10 mouse cellular contexts compared by ENCODE assay signal in genomic region chr11:98588833-98589281, GRCm38 (mm10). TPM values are rescaled to one million over a fixed set of nuclear protein-coding genes. Genes with fewer than 3 reads are reported as not detected.
A peak's percentile ranks its signal among the peaks of the same experiment; 100 is the strongest.
DNase-seq lines count a peak whose midpoint lies in the region; ATAC-seq and TF ChIP-seq lines count a peak whose summit lies in the region.
"Had no signal": no experiment of that assay in that cellular context is flagged by ENCODE, and none has a peak within 500 bp of the region (broad histone marks: within the 10 kb centered on the region; RNA-seq: fewer than 3 reads in every experiment).

No protein-coding gene starts in this region.

- peak overlapping the region; percentile 87; the same call in 1 of the 2 replicates for H3K27ac ChIP-seq in kidney, adult 2 months (ENCODE audit: insufficient read depth, low read depth, low read length)
- no peak overlapping the region for H3K27ac ChIP-seq in embryonic facial prominence, embryonic 14.5 days (replicated peaks; ENCODE audit: low read depth, low read length)
- H3K27ac ChIP-seq in limb, embryonic 14.5 days (replicated peaks; ENCODE audit: low read depth, low read length) = no peak overlapping the region
- H3K27ac ChIP-seq in layer of hippocampus, adult 2 months = no peak overlapping the region

- no peaks in the 10 kb centered on the region for H3K36me3 ChIP-seq in kidney, adult 2 months (ENCODE audit: control insufficient read depth, insufficient read depth, low read length)
- H3K36me3 ChIP-seq in E14TG2a.4 (ENCODE audit: insufficient read depth, low read length) = peaks cover 14% of the 10 kb centered on the region
- H3K36me3 ChIP-seq in embryonic facial prominence, embryonic 14.5 days (ENCODE audit: control insufficient read depth, insufficient read depth, low read length) = no peaks in the 10 kb centered on the region
- no peaks in the 10 kb centered on the region for H3K36me3 ChIP-seq in limb, embryonic 14.5 days (ENCODE audit: control insufficient read depth, insufficient read depth, low read length)

- H3K9ac ChIP-seq in embryonic facial prominence, embryonic 14.5 days (ENCODE audit: low read depth, low read length) = no peak overlapping the region
- no peak overlapping the region for H3K9ac ChIP-seq in limb, embryonic 14.5 days (ENCODE audit: low read depth, low read length, severe bottlenecking)

- no peak for TF ChIP-seq POLR2A in kidney, adult 2 months (IDR thresholded peaks at IDR 0.05; ENCODE audit: low read depth, low read length)
- no peak for TF ChIP-seq POLR2A in limb, embryonic 14.5 days (IDR thresholded peaks at IDR 0.05; ENCODE audit: borderline replicate concordance, extremely low read depth, insufficient read depth, insufficient read length)

- no peak overlapping the region for H3K4me3 ChIP-seq in kidney, adult 2 months (ENCODE audit: insufficient read depth, low read depth, low read length)
- 0 out of 2 replicates have a peak overlapping the region, but pooled peaks have one; percentile 71 for H3K4me3 ChIP-seq in E14TG2a.4 (replicated peaks; ENCODE audit: low read length)
- 0 out of 2 replicates have a peak overlapping the region, but pooled peaks have one; percentile 94 for H3K4me3 ChIP-seq in embryonic facial prominence, embryonic 14.5 days (ENCODE audit: low read depth, low read length)
- 0 out of 2 replicates have a peak overlapping the region, but pooled peaks have one; percentile 73 for H3K4me3 ChIP-seq in limb, embryonic 14.5 days (replicated peaks; ENCODE audit: low read length)
- no peak overlapping the region for H3K4me3 ChIP-seq in layer of hippocampus, adult 2 months

- no peak for ATAC-seq in embryonic facial prominence, embryonic 14.5 days (ENCODE audit: low read depth)
- no peak for ATAC-seq in limb, embryonic 14.5 days (ENCODE audit: low FRiP score, low read depth)

- H3K4me1 ChIP-seq in kidney, adult 2 months (ENCODE audit: control insufficient read depth, insufficient read depth, low read length) = peaks cover 9% of the 10 kb centered on the region; the same call in 1 of the 2 replicates
- peaks cover 63% of the 10 kb centered on the region for H3K4me1 ChIP-seq in E14TG2a.4 (replicated peaks; ENCODE audit: low read depth, low read length)
- peaks cover 28% of the 10 kb centered on the region for H3K4me1 ChIP-seq in embryonic facial prominence, embryonic 14.5 days (ENCODE audit: control insufficient read depth, insufficient read depth, low read length)
- peaks cover 20% of the 10 kb centered on the region for H3K4me1 ChIP-seq in limb, embryonic 14.5 days (ENCODE audit: control insufficient read depth, insufficient read depth, low read length)

- no peak for TF ChIP-seq CTCF in kidney, adult 2 months (conservative IDR thresholded peaks at IDR 0.05; ENCODE audit: insufficient read depth, insufficient read length, low read depth, low read length)
- no peak for TF ChIP-seq CTCF in E14TG2a.4 (conservative IDR thresholded peaks at IDR 0.05; ENCODE audit: low read length)
- no peak for TF ChIP-seq CTCF in layer of hippocampus, adult 2 months (conservative IDR thresholded peaks at IDR 0.05)

- 42% methylated on average over 6 of the region's 6 CpGs for WGBS in kidney, adult 2 months
- WGBS in embryonic facial prominence, embryonic 14.5 days = 53% methylated on average over 6 of the region's 6 CpGs
- 71% methylated on average over 6 of the region's 6 CpGs for WGBS in limb, embryonic 14.5 days

- DNase-seq in kidney, adult 2 months = peak; percentile 33
- DNase-seq in kidney, postnatal 25 days = no peak
- DNase-seq in embryonic facial prominence, embryonic 14.5 days (ENCODE audit: low spot score) = peak; percentile 26
- DNase-seq in limb, embryonic 14.5 days (ENCODE audit: low spot score) = no peak
- no peak for DNase-seq in layer of hippocampus, adult 18-20 months (ENCODE audit: low spot score in 2 of 2)
- no peak for DNase-seq in c-Kit-positive CD71-positive TER-119-positive erythroid progenitor cells, embryonic 14.5 days (ENCODE audit: low spot score)
- DNase-seq in layer of hippocampus, adult 2 months (ENCODE audit: low spot score in 2 of 2) = no peak

- H3K4me2 ChIP-seq in embryonic facial prominence, embryonic 14.5 days (ENCODE audit: low read depth, low read length) = peak overlapping the region; percentile 91
- H3K4me2 ChIP-seq in limb, embryonic 14.5 days (replicated peaks; ENCODE audit: low read depth, low read length, severe bottlenecking) = peak overlapping the region; percentile 68

- H3K27me3 ChIP-seq in kidney, adult 2 months (replicated peaks; ENCODE audit: control insufficient read depth, insufficient read depth, low read length) = no peaks in the 10 kb centered on the region
- peaks cover 13% of the 10 kb centered on the region for H3K27me3 ChIP-seq in E14TG2a.4 (ENCODE audit: insufficient read depth, low read length)
- H3K27me3 ChIP-seq in embryonic facial prominence, embryonic 14.5 days (replicated peaks; ENCODE audit: control insufficient read depth, insufficient read depth, low read length) = no peaks in the 10 kb centered on the region; the same call in 1 of the 2 replicates
- H3K27me3 ChIP-seq in limb, embryonic 14.5 days (ENCODE audit: control insufficient read depth, insufficient read depth, low read length) = no peaks in the 10 kb centered on the region

- H3K9me3 ChIP-seq in E14TG2a.4 (ENCODE audit: low read length) = no peaks in the 10 kb centered on the region
- H3K9me3 ChIP-seq in embryonic facial prominence, embryonic 14.5 days (ENCODE audit: control insufficient read depth, low read length) = no peaks in the 10 kb centered on the region
- no peaks in the 10 kb centered on the region for H3K9me3 ChIP-seq in limb, embryonic 14.5 days (ENCODE audit: control insufficient read depth, low read length)

RNA-seq across cellular contexts. Expression of gene Ormdl3, which starts 1.7 kb away (rescaled TPM):
- polyA plus RNA-seq in kidney, adult 2 months (2012; rRNA removed) = 57.2 and 60.2 TPM in 2 replicates
- 12.6 and 13.6 TPM in 2 replicates for polyA plus RNA-seq in embryonic facial prominence, embryonic 14.5 days (2014; fragmentation: Nextera tagmentation; extraction: Ambion mirVana)
- 76.8 and 86.6 TPM in 2 replicates for polyA plus RNA-seq in limb, embryonic 14.5 days (2012; rRNA removed)
- polyA plus RNA-seq in limb, embryonic 14.5 days (2014; fragmentation: Nextera tagmentation; extraction: Ambion mirVana) = 12.9 and 13.7 TPM in 2 replicates
- total RNA-seq in layer of hippocampus, adult 18-20 months (2021) = 10 to 100 TPM; 59.2 to 60.6 TPM
- 10 to 100 TPM; 51.1 to 55.8 TPM for total RNA-seq in layer of hippocampus, adult 2 months (2021)

RNA-seq across cellular contexts. Expression of gene Lrrc3c, which starts 9.2 kb away (rescaled TPM):
- polyA plus RNA-seq in kidney, adult 2 months (2012; rRNA removed) = not detected in 2 replicates
- not detected in 2 replicates for polyA plus RNA-seq in embryonic facial prominence, embryonic 14.5 days (2014; fragmentation: Nextera tagmentation; extraction: Ambion mirVana)
- polyA plus RNA-seq in limb, embryonic 14.5 days (2012; rRNA removed) = not detected in 2 replicates
- polyA plus RNA-seq in limb, embryonic 14.5 days (2014; fragmentation: Nextera tagmentation; extraction: Ambion mirVana) = not detected in 2 replicates
- total RNA-seq in layer of hippocampus, adult 18-20 months (2021) = not detected
- not detected for total RNA-seq in layer of hippocampus, adult 2 months (2021)
- total RNA-seq: layer of hippocampus, postnatal 10 days had no signal
- polyA plus RNA-seq: cortical plate, adult 2 months had no signal

RNA-seq across cellular contexts. Expression of gene Gm12355, which starts 36.6 kb away (rescaled TPM):
- not detected in 2 replicates for polyA plus RNA-seq in kidney, adult 2 months (2012; rRNA removed)
- 0.54 and 0.75 TPM in 2 replicates for polyA plus RNA-seq in embryonic facial prominence, embryonic 14.5 days (2014; fragmentation: Nextera tagmentation; extraction: Ambion mirVana)
- polyA plus RNA-seq in limb, embryonic 14.5 days (2012; rRNA removed) = 0.12 and 0.31 TPM in 2 replicates
- polyA plus RNA-seq in limb, embryonic 14.5 days (2014; fragmentation: Nextera tagmentation; extraction: Ambion mirVana) = 0.69 and 1.3 TPM in 2 replicates
- total RNA-seq in layer of hippocampus, adult 18-20 months (2021) = 10 to 100 TPM; 11.6 to 11.8 TPM
- total RNA-seq in layer of hippocampus, adult 2 months (2021) = 10 to 100 TPM; 11.4 to 11.5 TPM

RNA-seq across cellular contexts. Expression of gene Gsdma3, which starts 37.3 kb away (rescaled TPM):
- not detected in 2 replicates for polyA plus RNA-seq in kidney, adult 2 months (2012; rRNA removed)
- not detected in 2 replicates for polyA plus RNA-seq in embryonic facial prominence, embryonic 14.5 days (2014; fragmentation: Nextera tagmentation; extraction: Ambion mirVana)
- not detected in 2 replicates for polyA plus RNA-seq in limb, embryonic 14.5 days (2012; rRNA removed)
- polyA plus RNA-seq in limb, embryonic 14.5 days (2014; fragmentation: Nextera tagmentation; extraction: Ambion mirVana) = not detected in 2 replicates
- total RNA-seq in layer of hippocampus, adult 18-20 months (2021) = not detected
- total RNA-seq in layer of hippocampus, adult 2 months (2021) = not detected
- polyA plus RNA-seq: cortical plate, adult 2 months had no signal

RNA-seq across cellular contexts. Expression of gene Zpbp2, which starts 38.0 kb away (rescaled TPM):
- polyA plus RNA-seq in kidney, adult 2 months (2012; rRNA removed) = 0.26 and 0.34 TPM in 2 replicates
- polyA plus RNA-seq in embryonic facial prominence, embryonic 14.5 days (2014; fragmentation: Nextera tagmentation; extraction: Ambion mirVana) = 0.21 TPM in 1 of 2 replicates, not detected in the other
- polyA plus RNA-seq in limb, embryonic 14.5 days (2012; rRNA removed) = 0.43 TPM in 1 of 2 replicates, not detected in the other
- polyA plus RNA-seq in limb, embryonic 14.5 days (2014; fragmentation: Nextera tagmentation; extraction: Ambion mirVana) = 0.21 TPM in 1 of 2 replicates, not detected in the other
- total RNA-seq in layer of hippocampus, adult 18-20 months (2021) = not detected
- not detected for total RNA-seq in layer of hippocampus, adult 2 months (2021)
- total RNA-seq: layer of hippocampus, postnatal 10 days had no signal

Comparison
In these comparisons a context has a peak if more than half of its experiments do, and no peak if none do; other contexts are left out.
1. DNase-seq: peak in kidney, adult 2 months (single experiment) and embryonic facial prominence, embryonic 14.5 days (single experiment); none in kidney, postnatal 25 days (0 of 2), limb, embryonic 14.5 days (single experiment), layer of hippocampus, adult 18-20 months (0 of 2), c-Kit-positive CD71-positive TER-119-positive erythroid progenitor cells, embryonic 14.5 days (single experiment) and layer of hippocampus, adult 2 months (0 of 2).
2. H3K4me3 ChIP-seq: peak in E14TG2a.4 (single experiment), embryonic facial prominence, embryonic 14.5 days (single experiment) and limb, embryonic 14.5 days (single experiment); none in kidney, adult 2 months (single experiment) and layer of hippocampus, adult 2 months (single experiment).